Mouse (Mus musculus) CH12.LX (cell line): ENCODE measurements around the gene Eml5. TPM values are rescaled to one million over a fixed set of nuclear protein-coding genes. Genes with fewer than 3 reads are reported as not detected.

Source experiments
- DNase-seq: peaks from one replicate; pipeline ENCODE4 v3.0.0-alpha.2; 2013; ENCODE audit errors: extremely low read depth
- H3K27ac ChIP-seq: 2 replicates; pipeline ENCODE4 v1.5.1; 2012; ENCODE audit warnings: low read depth, mild to moderate bottlenecking, control low read depth, moderate library complexity; ENCODE audit not compliant: insufficient read depth
- H3K27me3 ChIP-seq: replicated peaks from 2 replicates; pipeline ENCODE3; 2012; ENCODE audit warnings: inconsistent platforms
- H3K36me3 ChIP-seq, 2 experiments: replicated peaks in 1 of 2; 2 replicates each; pipeline versions ENCODE3 to v1.6.1; 2012; ENCODE audit warnings: inconsistent platforms in 1 of 2, low read length in 1 of 2, mild to moderate bottlenecking in 1 of 2, mixed read lengths in 1 of 2, moderate library complexity in 1 of 2; ENCODE audit not compliant: control insufficient read depth in 1 of 2, insufficient read depth in 1 of 2
- H3K4me1 ChIP-seq, 2 experiments: 2 replicates each; pipeline ENCODE4 v1.6.1; 2012; ENCODE audit warnings: inconsistent platforms in 1 of 2, moderate library complexity in 1 of 2; ENCODE audit not compliant: insufficient read depth in 2 of 2, control insufficient read depth in 1 of 2
- H3K4me2 ChIP-seq: 2 replicates; pipeline ENCODE4 v1.6.1; 2012; ENCODE audit warnings: low read depth, mild to moderate bottlenecking, control low read depth; ENCODE audit not compliant: poor library complexity, insufficient read depth, severe bottlenecking
- H3K4me3 ChIP-seq, 3 experiments: fragments of 150-350 bp in 1 of 3; sonication (generic) in 1 of 3; replicated peaks in 1 of 3; 2 replicates each; pipeline versions ENCODE3 to v1.5.1; 2011 to 2012; ENCODE audit warnings: low read depth in 2 of 3, low read length in 2 of 3, mild to moderate bottlenecking in 2 of 3, moderate library complexity in 2 of 3, control low read depth in 1 of 3, improper control_type of control experiment in 1 of 3, inconsistent platforms in 1 of 3, mixed read lengths in 1 of 3; ENCODE audit not compliant: poor library complexity in 1 of 3
- H3K79me2 ChIP-seq: replicated peaks from 2 replicates; pipeline ENCODE4 v1.6.1; 2012; ENCODE audit warnings: mild to moderate bottlenecking, moderate library complexity; ENCODE audit not compliant: control insufficient read depth, poor library complexity, insufficient read depth, severe bottlenecking; ENCODE audit errors: extremely low read depth
- H3K9ac ChIP-seq: 2 replicates; pipeline ENCODE4 v1.6.1; 2012; ENCODE audit warnings: low read depth, mild to moderate bottlenecking, control low read depth, moderate library complexity; ENCODE audit not compliant: insufficient read depth
- H3K9me3 ChIP-seq: replicated peaks from 2 replicates; pipeline ENCODE3; 2012; ENCODE audit warnings: low read length, inconsistent platforms, mixed read lengths
- CHD2 ChIP-seq: IDR thresholded peaks from 2 replicates; pipeline ENCODE4 v1.6.1; 2011; ENCODE audit warnings: low read length, improper control_type of control experiment
- ELF1 ChIP-seq: IDR thresholded peaks from 2 replicates; pipeline ENCODE4 v1.6.1; 2014; ENCODE audit warnings: low read depth, mild to moderate bottlenecking, inconsistent platforms, low read length, improper control_type of control experiment
- JUND ChIP-seq: conservative IDR thresholded peaks from 2 replicates; pipeline ENCODE4 v1.6.1; 2011; ENCODE audit warnings: low read depth, low read length, improper control_type of control experiment
- KAT2A ChIP-seq: IDR thresholded peaks from 2 replicates; pipeline ENCODE4 v1.6.1; 2012; ENCODE audit warnings: low read length, improper control_type of control experiment, inconsistent platforms; ENCODE audit not compliant: insufficient replicate concordance
- MXI1 ChIP-seq: IDR thresholded peaks from 2 replicates; pipeline ENCODE4 v1.6.1; 2011; ENCODE audit warnings: mild to moderate bottlenecking, low read depth, low read length, improper control_type of control experiment
- POLR2AphosphoS2 ChIP-seq: IDR thresholded peaks from 2 replicates; pipeline ENCODE4 v1.6.1; 2011; ENCODE audit warnings: low read depth, low read length, improper control_type of control experiment
- RAD21 ChIP-seq: IDR thresholded peaks from 2 replicates; pipeline ENCODE4 v1.6.1; 2011; ENCODE audit warnings: low read depth, mild to moderate bottlenecking, low read length, improper control_type of control experiment, moderate library complexity
- SIN3A ChIP-seq: IDR thresholded peaks from 2 replicates; pipeline ENCODE4 v1.6.1; 2012; ENCODE audit warnings: low read length, improper control_type of control experiment, inconsistent platforms
- SMC3 ChIP-seq: IDR thresholded peaks from 2 replicates; pipeline ENCODE4 v1.6.1; 2011; ENCODE audit warnings: low read depth, low read length, improper control_type of control experiment
- TBP ChIP-seq: conservative IDR thresholded peaks from 2 replicates; pipeline ENCODE4 v1.6.1; 2011; ENCODE audit warnings: low read depth, low read length, improper control_type of control experiment
- UBTF ChIP-seq: IDR thresholded peaks from 2 replicates; pipeline ENCODE4 v1.6.1; 2012; ENCODE audit warnings: low read depth, mild to moderate bottlenecking, inconsistent platforms, low read length, improper control_type of control experiment, moderate library complexity
- ZKSCAN1 ChIP-seq: IDR thresholded peaks from 2 replicates; pipeline ENCODE4 v1.6.1; 2012; ENCODE audit warnings: low read depth, inconsistent platforms, low read length, improper control_type of control experiment, borderline replicate concordance
- ZNF384 ChIP-seq: IDR thresholded peaks from 2 replicates; pipeline ENCODE4 v1.6.1; 2012; ENCODE audit warnings: low read depth, low read length, improper control_type of control experiment, inconsistent platforms
- dilution Hi-C: fragments of 300-500 bp; cut with MboI; formaldehyde crosslinking; loops from 2 replicates; pipeline ENCODE4 v1.14.3; 2020; ENCODE audit warnings: low sequenced_read_pairs; ENCODE audit not compliant: extremely low pct_unique_long_range_greater_than_20kb, extremely low pct_ligation_motif_present
- in situ Hi-C: fragments of 300-500 bp; cut with MboI; formaldehyde crosslinking; loops from 3 replicates; pipeline ENCODE4 v1.14.3; 2019; ENCODE audit warnings: low sequenced_read_pairs, low pct_ligation_motif_present, low pct_unique_long_range_greater_than_20kb, mixed read lengths
- polyA plus RNA-seq: library from polyadenylated mRNA; unstranded; fragments of >175 nt; gene quantifications from 2 replicates; pipeline ENCODE4 v1.2.1, GENCODE M21; 2012; ENCODE audit warnings: low read depth; ENCODE audit not compliant: insufficient read length
- total RNA-seq, 2 experiments: library from RNA; depleted of rRNA; stranded (reverse); fragments of 300-350 nt in 1 of 2; fragments of >200 nt in 1 of 2; gene quantifications; 2 replicates each; pipeline ENCODE4 v1.2.3; 2012 to 2014

Gene Eml5
- total and polyA plus RNA-seq, 3 experiments = 1.8 to 5.9 (median 3.4) TPM

GRCm38 (mm10) chr12:98737801-98738350 lies 163.4 kb downstream of the Eml5 start:
- Histone ChIP-seq H3K4me3 (peak overlapping the region; percentile 26 to 78 (median 32)), H3K79me2 (no peaks in the 10 kb centered on the region), H3K27ac (no peak overlapping the region), H3K4me2 (peak overlapping the region; percentile 89), H3K27me3 (peaks cover 65% of the 10 kb centered on the region), H3K9ac (peak overlapping the region; percentile 80; the same call in 1 of the 2 replicates), H3K4me1 (peaks cover 4 to 21% of the 10 kb centered on the region in 2 experiments; a peak in 2 of 4 replicates), H3K36me3 (no peaks in the 10 kb centered on the region), H3K9me3 (peaks cover 2% of the 10 kb centered on the region)
- TF ChIP-seq KAT2A (no peak), ZKSCAN1 (no peak), SMC3 (no peak), JUND (no peak), RAD21 (no peak), POLR2AphosphoS2 (no peak), TBP (no peak)
- in situ Hi-C loops (loop anchor here (10.0 kb wide), 1 partner anchor 63 kb away; no protein-coding TSS in a partner anchor), dilution Hi-C loops (no loop called here)
- DNase-seq = no peak

DNA sequence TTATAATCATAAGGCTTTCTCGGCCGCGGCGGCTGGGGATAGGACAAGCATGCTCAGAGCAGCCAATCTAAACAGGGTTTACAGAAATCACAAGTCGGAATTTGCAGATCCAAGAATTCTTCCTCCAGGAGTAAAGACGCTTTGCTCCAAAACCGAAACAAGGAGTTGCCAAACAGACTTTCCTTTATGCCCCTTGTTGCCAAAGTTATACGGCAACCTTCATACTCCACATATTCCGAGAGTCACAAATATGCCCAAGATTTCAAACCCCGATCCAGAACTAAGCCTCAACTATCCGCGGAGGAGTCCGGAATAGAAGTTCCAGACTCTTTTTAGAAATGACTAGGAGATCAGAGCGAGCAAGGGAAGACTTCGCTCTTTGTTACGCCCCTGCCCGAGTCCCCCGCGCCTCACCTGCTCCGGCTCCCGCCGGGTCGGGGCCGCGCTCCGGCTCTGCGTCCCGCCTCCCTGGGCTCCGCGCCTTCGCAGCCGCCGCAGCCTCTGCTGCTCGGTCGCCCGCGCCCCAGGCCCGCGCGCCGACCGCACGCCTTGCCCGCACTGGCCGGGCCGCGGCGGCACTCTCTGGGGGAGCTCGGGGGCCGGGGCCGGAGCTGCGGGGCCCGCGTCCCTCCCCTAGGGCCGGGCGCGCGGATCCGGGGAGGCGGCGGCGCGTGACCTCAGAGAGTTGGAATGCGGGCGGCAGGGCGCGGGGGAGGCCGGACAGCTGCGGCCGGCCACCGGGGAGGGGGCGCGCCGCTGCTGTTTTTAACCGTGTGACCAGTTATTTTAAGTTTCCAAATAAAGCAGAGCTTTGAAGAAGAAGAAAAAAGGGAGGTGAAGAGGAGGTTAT lies 164.1 kb downstream of the Eml5 start, which contains the start of gene Ptpn21:
TSS of gene Ptpn21 (minus strand) at position 455 of the 850 bp plus-strand sequence.
- TF ChIP-seq ELF1 = no peak
- no peak for TF ChIP-seq CHD2
- TF ChIP-seq ZNF384 = no peak
- TF ChIP-seq MXI1 = 0 out of 2 replicates have a peak, but pooled peaks have one; percentile 48
- peak; percentile 51; the same call in 1 of the 2 replicates for TF ChIP-seq UBTF
- TF ChIP-seq SIN3A = peak; percentile 37; the same call in 1 of the 2 replicates
- peak within 1 kb of the TSS; percentile 26 to 78 (median 32) for H3K4me3 ChIP-seq
- 0 out of 2 replicates have a peak, but pooled peaks cover 2% of the 10 kb centered on the region for H3K79me2 ChIP-seq
- in situ Hi-C loops = loop anchor here (10.0 kb wide), 1 partner anchor 62 kb away; no protein-coding TSS in a partner anchor
- DNase-seq = no peak
- H3K9me3 ChIP-seq = peaks cover 2% of the 10 kb centered on the region
- H3K27ac ChIP-seq = no peak within 1 kb of the TSS
- peak within 1 kb of the TSS; percentile 80 for H3K9ac ChIP-seq
- no peaks in the 10 kb centered on the region for H3K36me3 ChIP-seq
- H3K27me3 ChIP-seq = peaks cover 59% of the 10 kb centered on the region
- peak within 1 kb of the TSS; percentile 89 for H3K4me2 ChIP-seq
- dilution Hi-C loops = no loop called here
- H3K4me1 ChIP-seq = peaks cover 4 to 28% of the 10 kb centered on the region in 2 experiments; a peak in 2 of 4 replicates

Other genes with a start within 250 kb of the Eml5 start
- gene Ptpn21, start 164.1 kb downstream of the Eml5 start, total RNA-seq (2012; rRNA removed) = 3.0 and 3.5 TPM in 2 replicates
- 1.7 and 2.2 TPM in 2 replicates for gene Ptpn21, start 164.1 kb downstream of the Eml5 start, total RNA-seq (2014; rRNA removed)
- 5.1 and 5.8 TPM in 2 replicates for gene Ptpn21, start 164.1 kb downstream of the Eml5 start, polyA plus RNA-seq
- gene Zc3h14, start 154.5 kb downstream of the Eml5 start, total RNA-seq (2012; rRNA removed) = 81.9 and 89.2 TPM in 2 replicates
- gene Zc3h14, start 154.5 kb downstream of the Eml5 start, total RNA-seq (2014; rRNA removed) = 173 and 174 TPM in 2 replicates
- 97.3 and 120 TPM in 2 replicates for gene Zc3h14, start 154.5 kb downstream of the Eml5 start, polyA plus RNA-seq
- gene Ttc8, start 19.1 kb upstream of the Eml5 start, total RNA-seq (2012; rRNA removed) = 4.9 and 5.0 TPM in 2 replicates
- gene Ttc8, start 19.1 kb upstream of the Eml5 start, total RNA-seq (2014; rRNA removed) = 6.8 and 9.4 TPM in 2 replicates
- 3.2 and 4.5 TPM in 2 replicates for gene Ttc8, start 19.1 kb upstream of the Eml5 start, polyA plus RNA-seq